Mouse (Mus musculus): ENCODE data around the gene Vtn.

GRCm38 (mm10) chr11:78490781-78491241 is 8.1 kb upstream of the Vtn start:
- TF ChIP-seq GATA1 (IDR thresholded peaks at IDR 0.05; ENCODE audit: borderline replicate concordance, low read length) (no peak), CTCF (IDR thresholded peaks at IDR 0.05; ENCODE audit: low read depth, low read length) (no peak), POLR2AphosphoS5 (IDR thresholded peaks at IDR 0.05; ENCODE audit: insufficient replicate concordance, low read depth, low read length) (no peak)

Measured in G1E (cell line).